26 mouse cellular contexts compared by ENCODE assay signal in genomic region chr3:102507666-102508260, GRCm38 (mm10). TPM values are rescaled to one million over a fixed set of nuclear protein-coding genes. Genes with fewer than 3 reads are reported as not detected.
A peak's percentile ranks its signal among the peaks of the same experiment; 100 is the strongest.
DNase-seq lines count a peak whose midpoint lies in the region; ATAC-seq and TF ChIP-seq lines count a peak whose summit lies in the region.
"Had no signal": no experiment of that assay in that cellular context is flagged by ENCODE, and none has a peak within 500 bp of the region (broad histone marks: within the 10 kb centered on the region; RNA-seq: fewer than 3 reads in every experiment).

No protein-coding gene starts in this region.

- DNase-seq in heart, embryonic 10.5 days (ENCODE audit: low spot score) = no peak
- peak; percentile 80 for DNase-seq in NIH3T3 (ENCODE audit: low read depth)
- peak; percentile 82 for DNase-seq in embryonic facial prominence, embryonic 14.5 days (ENCODE audit: low spot score)
- peak; percentile 66 for DNase-seq in limb, embryonic 14.5 days (ENCODE audit: low spot score)
- DNase-seq in kidney, adult 11 months = no peak
- DNase-seq in lung, adult 18-20 months = no peak
- DNase-seq: B cell, adult 2 months; cerebellum, adult 11 months; cerebellum, adult 9-10 months; cerebellum, postnatal 36 days; gastrocnemius, adult 2 months; heart, postnatal 36 days; kidney, postnatal 14 days; liver, embryonic 13.5 days; lung, adult 2 months; thymus, adult 2 months; thymus, postnatal 36 days had no signal

- H3K4me1 ChIP-seq in heart, embryonic 10.5 days = peaks cover 10% of the 10 kb centered on the region; the same call in 1 of the 2 replicates
- no peaks in the 10 kb centered on the region for H3K4me1 ChIP-seq in heart, embryonic 12.5 days (replicated peaks)
- peaks cover 34% of the 10 kb centered on the region for H3K4me1 ChIP-seq in embryonic facial prominence, embryonic 14.5 days (ENCODE audit: control insufficient read depth, insufficient read depth, low read length)
- peaks cover 37% of the 10 kb centered on the region for H3K4me1 ChIP-seq in limb, embryonic 14.5 days (ENCODE audit: control insufficient read depth, insufficient read depth, low read length)
- H3K4me1 ChIP-seq: hindbrain, embryonic 13.5 days; liver, embryonic 13.5 days had no signal

- 82% methylated on average over 8 of the region's 8 CpGs for WGBS in heart, embryonic 10.5 days
- WGBS in heart, embryonic 12.5 days = 81% methylated on average over 8 of the region's 8 CpGs
- 44% methylated on average over 8 of the region's 8 CpGs for WGBS in embryonic facial prominence, embryonic 14.5 days
- WGBS in limb, embryonic 14.5 days = 49% methylated on average over 8 of the region's 8 CpGs

- H3K27ac ChIP-seq in heart, embryonic 10.5 days = 0 out of 2 replicates have a peak overlapping the region, but pooled peaks have one; percentile 16
- H3K27ac ChIP-seq in heart, embryonic 12.5 days (ENCODE audit: poor library complexity, severe bottlenecking) = no peak overlapping the region
- H3K27ac ChIP-seq in embryonic facial prominence, embryonic 14.5 days (replicated peaks; ENCODE audit: low read depth, low read length) = peak overlapping the region; percentile 42; the same call in 1 of the 2 replicates
- H3K27ac ChIP-seq in limb, embryonic 14.5 days (replicated peaks; ENCODE audit: low read depth, low read length) = no peak overlapping the region
- H3K27ac ChIP-seq: forebrain, embryonic 15.5 days; gastrocnemius, adult 2 months; heart, embryonic 15.5 days; hindbrain, embryonic 13.5 days; liver, embryonic 13.5 days; midbrain, embryonic 10.5 days; neural tube, embryonic 12.5 days had no signal

- TF ChIP-seq POLR2A in limb, embryonic 14.5 days (IDR thresholded peaks at IDR 0.05; ENCODE audit: borderline replicate concordance, extremely low read depth, insufficient read depth, insufficient read length) = no peak

- no peaks in the 10 kb centered on the region for H3K9me3 ChIP-seq in heart, embryonic 10.5 days
- H3K9me3 ChIP-seq in heart, embryonic 12.5 days (replicated peaks) = no peaks in the 10 kb centered on the region
- no peaks in the 10 kb centered on the region for H3K9me3 ChIP-seq in embryonic facial prominence, embryonic 14.5 days (ENCODE audit: control insufficient read depth, low read length)
- H3K9me3 ChIP-seq in limb, embryonic 14.5 days (ENCODE audit: control insufficient read depth, low read length) = no peaks in the 10 kb centered on the region
- H3K9me3 ChIP-seq: forebrain, embryonic 15.5 days; heart, embryonic 15.5 days; hindbrain, embryonic 13.5 days; limb, embryonic 15.5 days; liver, embryonic 13.5 days; midbrain, embryonic 10.5 days; neural tube, embryonic 12.5 days had no signal

- H3K9ac ChIP-seq in heart, embryonic 12.5 days = no peak overlapping the region
- no peak overlapping the region for H3K9ac ChIP-seq in embryonic facial prominence, embryonic 14.5 days (ENCODE audit: low read depth, low read length)
- H3K9ac ChIP-seq in limb, embryonic 14.5 days (ENCODE audit: low read depth, low read length, severe bottlenecking) = no peak overlapping the region
- H3K9ac ChIP-seq: forebrain, embryonic 15.5 days; heart, embryonic 15.5 days; hindbrain, embryonic 13.5 days; limb, embryonic 15.5 days; liver, embryonic 13.5 days; neural tube, embryonic 12.5 days had no signal

- ATAC-seq in heart, embryonic 12.5 days (ENCODE audit: insufficient number of reproducible peaks, low FRiP score) = no peak
- peak; percentile 59 for ATAC-seq in embryonic facial prominence, embryonic 14.5 days (ENCODE audit: low read depth)
- ATAC-seq in limb, embryonic 14.5 days (ENCODE audit: low FRiP score, low read depth) = no peak
- ATAC-seq: forebrain, embryonic 15.5 days; intestine, postnatal 0 days had no signal

- H3K4me2 ChIP-seq in heart, embryonic 12.5 days = no peak overlapping the region
- H3K4me2 ChIP-seq in embryonic facial prominence, embryonic 14.5 days (ENCODE audit: low read depth, low read length) = no peak overlapping the region
- H3K4me2 ChIP-seq in limb, embryonic 14.5 days (replicated peaks; ENCODE audit: low read depth, low read length, severe bottlenecking) = no peak overlapping the region
- H3K4me2 ChIP-seq: forebrain, embryonic 15.5 days; heart, embryonic 15.5 days; hindbrain, embryonic 13.5 days; limb, embryonic 15.5 days; liver, embryonic 13.5 days had no signal

- H3K4me3 ChIP-seq in heart, embryonic 10.5 days = no peak overlapping the region
- H3K4me3 ChIP-seq in heart, embryonic 12.5 days = no peak overlapping the region
- H3K4me3 ChIP-seq in embryonic facial prominence, embryonic 14.5 days (ENCODE audit: low read depth, low read length) = no peak overlapping the region
- H3K4me3 ChIP-seq in limb, embryonic 14.5 days (replicated peaks; ENCODE audit: low read length) = no peak overlapping the region
- H3K4me3 ChIP-seq: forebrain, embryonic 15.5 days; gastrocnemius, adult 2 months; heart, embryonic 15.5 days; hindbrain, embryonic 13.5 days; limb, embryonic 15.5 days; liver, embryonic 13.5 days; midbrain, embryonic 10.5 days; myocyte; neural tube, embryonic 12.5 days had no signal

- no peaks in the 10 kb centered on the region for H3K27me3 ChIP-seq in heart, embryonic 10.5 days (ENCODE audit: insufficient read depth, poor library complexity, severe bottlenecking)
- no peaks in the 10 kb centered on the region for H3K27me3 ChIP-seq in heart, embryonic 12.5 days (replicated peaks)
- no peaks in the 10 kb centered on the region for H3K27me3 ChIP-seq in embryonic facial prominence, embryonic 14.5 days (replicated peaks; ENCODE audit: control insufficient read depth, insufficient read depth, low read length)
- no peaks in the 10 kb centered on the region for H3K27me3 ChIP-seq in limb, embryonic 14.5 days (ENCODE audit: control insufficient read depth, insufficient read depth, low read length)
- H3K27me3 ChIP-seq: forebrain, embryonic 15.5 days; heart, embryonic 15.5 days; hindbrain, embryonic 13.5 days; limb, embryonic 15.5 days; liver, embryonic 13.5 days; neural tube, embryonic 12.5 days had no signal

- H3K36me3 ChIP-seq in heart, embryonic 10.5 days = no peaks in the 10 kb centered on the region
- no peaks in the 10 kb centered on the region for H3K36me3 ChIP-seq in heart, embryonic 12.5 days
- no peaks in the 10 kb centered on the region for H3K36me3 ChIP-seq in embryonic facial prominence, embryonic 14.5 days (ENCODE audit: control insufficient read depth, insufficient read depth, low read length)
- no peaks in the 10 kb centered on the region for H3K36me3 ChIP-seq in limb, embryonic 14.5 days (ENCODE audit: control insufficient read depth, insufficient read depth, low read length)
- H3K36me3 ChIP-seq: forebrain, embryonic 15.5 days; heart, embryonic 15.5 days; hindbrain, embryonic 13.5 days; limb, embryonic 15.5 days; liver, embryonic 13.5 days; midbrain, embryonic 10.5 days; neural tube, embryonic 12.5 days had no signal

RNA-seq across cellular contexts. Expression of gene Ngf, which starts 38.0 kb away (rescaled TPM):
- polyA plus RNA-seq in heart, embryonic 10.5 days (2016; fragmentation: Nextera tagmentation; extraction: Ambion mirVana) = 0.30 and 1.1 TPM in 2 replicates
- polyA plus RNA-seq in heart, embryonic 12.5 days (2016; fragmentation: Nextera tagmentation; extraction: Ambion mirVana) = 0.26 and 0.42 TPM in 2 replicates
- 7.0 and 8.9 TPM in 2 replicates for polyA plus RNA-seq in embryonic facial prominence, embryonic 14.5 days (2014; fragmentation: Nextera tagmentation; extraction: Ambion mirVana)
- polyA plus RNA-seq in limb, embryonic 14.5 days (2012; rRNA removed) = 42.0 and 49.1 TPM in 2 replicates
- polyA plus RNA-seq in limb, embryonic 14.5 days (2014; fragmentation: Nextera tagmentation; extraction: Ambion mirVana) = 14.6 and 16.1 TPM in 2 replicates

Comparison
In these comparisons a context has a peak if more than half of its experiments do, and no peak if none do; other contexts are left out.
1. H3K27ac ChIP-seq: peak in heart, embryonic 10.5 days (single experiment) and embryonic facial prominence, embryonic 14.5 days (single experiment); none in heart, embryonic 12.5 days (single experiment) and limb, embryonic 14.5 days (single experiment).
2. DNase-seq: peak in NIH3T3 (single experiment), embryonic facial prominence, embryonic 14.5 days (single experiment) and limb, embryonic 14.5 days (single experiment); none in heart, embryonic 10.5 days (single experiment), kidney, adult 11 months (single experiment) and lung, adult 18-20 months (0 of 2).